Mouse (Mus musculus): ENCODE results near the gene Gm21915. TPM values are rescaled to one million over a fixed set of nuclear protein-coding genes. Genes with fewer than 3 reads are reported as not detected.

The Gm21915 gene
- total and polyA plus RNA-seq, 2 experiments from 2014 or later = not detected

DNA sequence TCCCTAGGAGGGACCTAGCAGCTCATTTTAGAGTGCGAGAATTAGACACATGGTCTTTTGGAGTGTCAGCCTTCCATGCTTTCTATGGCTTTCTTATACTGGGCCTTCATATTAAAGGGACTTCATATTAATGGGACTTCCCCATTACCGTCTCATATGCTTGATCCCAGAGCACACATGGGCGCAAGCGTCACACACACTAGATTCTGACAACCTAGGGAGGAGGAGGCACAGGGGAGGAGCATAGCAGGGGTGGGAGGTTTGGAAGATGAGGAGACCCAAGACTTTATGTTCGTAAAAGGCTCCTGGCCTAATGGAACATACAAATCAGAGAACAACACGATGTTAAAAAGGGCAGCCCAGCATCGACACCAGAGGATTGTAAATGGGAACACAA, 38.7 kb downstream of the Gm21915 start:
- H3K36me3 ChIP-seq (ENCODE audit: insufficient read depth) = no peaks in the 10 kb centered on the region
- no peaks in the 10 kb centered on the region for H3K27me3 ChIP-seq (ENCODE audit: insufficient read depth, low read length)
- H3K9ac ChIP-seq = no peak overlapping the region
- H3K4me2 ChIP-seq (ENCODE audit: low read depth) = no peak overlapping the region
- DNase-seq (no peak), ATAC-seq (peak; percentile 19; the same call in 1 of the 2 replicates)
- H3K4me1 ChIP-seq (ENCODE audit: insufficient read depth) = peaks cover 13% of the 10 kb centered on the region; the same call in 1 of the 2 replicates
- no peaks in the 10 kb centered on the region for H3K9me3 ChIP-seq (ENCODE audit: low read length)
- peak overlapping the region; percentile 60 for H3K27ac ChIP-seq (ENCODE audit: low read depth, low read length)
- no peak overlapping the region for H3K4me3 ChIP-seq (ENCODE audit: low read depth, low read length)
- no peak for TF ChIP-seq CTCF (IDR thresholded peaks at IDR 0.05; ENCODE audit: low read depth)
- 67% methylated on average over 7 of the region's 7 CpGs for WGBS

DNA sequence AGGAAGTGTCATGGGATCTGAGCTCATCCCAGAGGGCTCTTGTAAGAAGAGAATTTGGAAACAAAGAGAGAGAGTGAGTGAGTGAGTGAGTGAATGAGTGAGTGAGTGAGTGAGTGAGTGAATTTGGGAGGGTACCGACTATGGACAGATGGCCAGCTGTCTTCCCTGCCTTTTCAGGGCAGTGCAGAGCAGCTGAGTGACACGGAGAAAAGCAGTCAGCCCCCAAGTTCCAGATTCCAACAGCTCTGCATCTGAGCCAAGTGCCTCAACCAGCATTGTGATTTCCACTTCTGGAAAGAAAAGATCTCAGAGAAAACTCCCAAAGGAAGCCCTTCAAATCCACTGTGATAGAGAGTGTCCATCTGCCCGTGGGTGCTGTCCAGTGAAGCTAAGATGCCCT, 39.2 kb downstream of the Gm21915 start:
- peak; percentile 42 for ATAC-seq
- WGBS = 45% methylated on average over 3 of the region's 3 CpGs

DNA sequence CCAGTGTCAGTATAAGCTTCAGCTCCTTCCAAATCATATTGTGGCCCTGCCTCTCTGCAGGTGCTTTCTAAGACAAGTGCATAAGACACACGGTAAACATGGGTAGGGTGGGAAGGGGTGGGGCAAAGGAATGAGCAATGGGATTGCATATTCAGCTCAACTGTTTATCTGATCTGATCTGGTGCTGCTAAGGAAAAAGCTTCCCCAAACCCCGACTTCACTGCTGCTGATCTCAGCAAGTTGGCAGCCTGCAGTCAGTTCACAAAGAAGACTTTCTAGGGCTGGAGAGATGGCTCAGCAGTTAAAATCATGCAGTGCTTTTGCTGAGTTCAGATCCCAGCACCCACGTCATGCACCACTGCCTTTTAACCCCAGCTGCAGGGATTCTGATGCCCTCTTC, 39.6 kb downstream of the Gm21915 start:
- no peak for DNase-seq
- Histone ChIP-seq H3K4me3 (ENCODE audit: low read depth, low read length) (no peak overlapping the region), H3K27ac (ENCODE audit: low read depth, low read length) (peak overlapping the region; percentile 35; the same call in 1 of the 2 replicates), H3K9ac (no peak overlapping the region), H3K27me3 (ENCODE audit: insufficient read depth, low read length) (no peaks in the 10 kb centered on the region), H3K9me3 (ENCODE audit: low read length) (no peaks in the 10 kb centered on the region), H3K4me2 (ENCODE audit: low read depth) (no peak overlapping the region), H3K36me3 (ENCODE audit: insufficient read depth) (no peaks in the 10 kb centered on the region), H3K4me1 (ENCODE audit: insufficient read depth) (peaks cover 13% of the 10 kb centered on the region; the same call in 1 of the 2 replicates)
- TF ChIP-seq CTCF (IDR thresholded peaks at IDR 0.05; ENCODE audit: low read depth) = peak; percentile 22; the same call in 1 of the 2 replicates
- whole genome bisulfite sequencing = 35% methylated on average over 3 of the region's 3 CpGs
- peak; percentile 44 for ATAC-seq

More for the DNA sequence above, 39.2 kb downstream of the Gm21915 start:
- H3K9ac ChIP-seq = no peak overlapping the region
- no peaks in the 10 kb centered on the region for H3K27me3 ChIP-seq (ENCODE audit: insufficient read depth, low read length)
- no peak for DNase-seq
- H3K36me3 ChIP-seq (ENCODE audit: insufficient read depth) = no peaks in the 10 kb centered on the region
- H3K27ac ChIP-seq (ENCODE audit: low read depth, low read length) = peak overlapping the region; percentile 60
- no peak overlapping the region for H3K4me3 ChIP-seq (ENCODE audit: low read depth, low read length)
- H3K4me2 ChIP-seq (ENCODE audit: low read depth) = no peak overlapping the region
- no peaks in the 10 kb centered on the region for H3K9me3 ChIP-seq (ENCODE audit: low read length)
- no peak for TF ChIP-seq CTCF (IDR thresholded peaks at IDR 0.05; ENCODE audit: low read depth)
- H3K4me1 ChIP-seq (ENCODE audit: insufficient read depth) = peaks cover 13% of the 10 kb centered on the region; the same call in 1 of the 2 replicates

DNA sequence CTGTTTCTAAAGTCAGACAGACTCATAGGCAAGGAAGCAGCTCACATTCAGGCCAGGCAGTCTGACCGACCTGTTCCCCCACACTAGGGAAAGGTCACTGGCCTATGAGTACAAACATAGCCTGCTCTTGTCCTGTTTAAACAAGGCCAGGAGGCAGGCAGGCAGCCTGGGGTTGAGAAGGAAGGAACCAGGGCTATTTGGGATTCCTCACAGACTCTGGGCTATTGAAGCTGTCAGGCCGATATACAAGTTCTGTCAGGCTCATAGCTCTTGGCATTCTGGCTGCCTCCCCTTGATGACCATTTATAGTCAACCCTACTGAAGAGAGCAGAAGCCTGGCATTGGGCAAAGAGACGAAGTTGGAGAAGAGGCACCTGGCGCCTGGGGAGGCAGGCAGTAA, 41.2 kb downstream of the Gm21915 start:
- Histone ChIP-seq H3K9ac (no peak overlapping the region), H3K27ac (ENCODE audit: low read depth, low read length) (no peak overlapping the region), H3K27me3 (ENCODE audit: insufficient read depth, low read length) (no peaks in the 10 kb centered on the region), H3K4me2 (ENCODE audit: low read depth) (no peak overlapping the region), H3K9me3 (ENCODE audit: low read length) (no peaks in the 10 kb centered on the region), H3K4me3 (ENCODE audit: low read depth, low read length) (no peak overlapping the region), H3K4me1 (ENCODE audit: insufficient read depth) (peaks cover 13% of the 10 kb centered on the region; the same call in 1 of the 2 replicates), H3K36me3 (ENCODE audit: insufficient read depth) (no peaks in the 10 kb centered on the region)
- ATAC-seq = no peak
- DNase-seq = no peak
- WGBS = 77% methylated on average over 4 of the region's 4 CpGs
- no peak for TF ChIP-seq CTCF (IDR thresholded peaks at IDR 0.05; ENCODE audit: low read depth)

DNA sequence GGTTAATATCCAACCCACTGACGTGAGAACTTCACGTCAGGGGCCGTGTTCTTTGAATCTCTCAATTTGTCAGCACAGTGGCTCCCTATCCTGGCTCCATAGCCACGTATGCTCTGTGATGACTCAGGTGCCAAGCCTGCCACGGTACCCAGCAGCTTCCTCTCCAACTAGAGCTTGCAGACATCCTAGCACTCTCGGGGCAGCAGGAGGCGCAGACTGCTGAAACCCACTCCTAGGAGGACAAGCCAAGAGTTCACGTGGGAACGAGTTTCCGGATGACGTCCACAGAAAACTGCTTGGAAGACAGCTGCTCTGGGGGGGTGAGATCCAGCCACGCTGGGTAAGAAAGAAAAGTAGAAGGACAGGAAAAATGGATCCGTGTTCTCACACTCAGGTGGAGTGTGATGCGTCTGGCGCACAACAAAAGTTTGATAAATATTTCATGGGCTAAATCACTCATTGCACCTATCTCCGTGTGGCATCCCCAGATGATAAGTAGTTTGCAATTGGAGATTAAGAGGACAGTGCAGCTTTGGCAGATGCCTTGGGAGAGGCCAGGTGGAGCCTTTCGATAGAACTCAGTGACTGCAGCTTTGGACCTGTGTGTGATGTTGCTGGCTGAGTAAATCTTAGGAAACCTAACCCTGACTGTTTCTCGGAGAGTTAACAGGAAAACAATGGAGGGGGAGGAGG, 46.9 kb downstream of the Gm21915 start:
- Histone ChIP-seq H3K9me3 (ENCODE audit: low read length) (no peaks in the 10 kb centered on the region), H3K4me1 (ENCODE audit: insufficient read depth) (0 out of 2 replicates have a peak, but pooled peaks cover 4% of the 10 kb centered on the region), H3K4me2 (ENCODE audit: low read depth) (no peak overlapping the region), H3K27ac (ENCODE audit: low read depth, low read length) (no peak overlapping the region), H3K4me3 (ENCODE audit: low read depth, low read length) (no peak overlapping the region), H3K27me3 (ENCODE audit: insufficient read depth, low read length) (no peaks in the 10 kb centered on the region), H3K9ac (no peak overlapping the region), H3K36me3 (ENCODE audit: insufficient read depth) (no peaks in the 10 kb centered on the region)
- TF ChIP-seq CTCF (IDR thresholded peaks at IDR 0.05; ENCODE audit: low read depth) = no peak
- 72% methylated on average over 18 of the region's 18 CpGs for WGBS
- DNase-seq (no peak), ATAC-seq (peak; percentile 40)

DNA sequence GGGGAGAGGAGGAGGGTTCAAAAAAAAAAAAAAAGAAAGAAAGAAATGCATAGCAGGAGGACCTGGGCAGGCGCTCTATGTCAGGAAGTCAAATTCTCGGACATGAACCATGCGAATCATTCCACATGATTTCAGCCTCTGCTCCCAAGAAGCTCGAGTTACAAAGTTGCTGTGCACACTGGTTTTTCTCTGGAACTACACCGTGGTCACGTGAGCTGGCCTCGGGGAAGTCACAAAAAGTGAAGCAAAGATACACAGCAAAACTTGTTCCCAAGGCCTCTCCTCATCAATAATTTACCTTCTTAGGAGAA, 47.4 kb downstream of the Gm21915 start:
- H3K27me3 ChIP-seq (ENCODE audit: insufficient read depth, low read length) = no peaks in the 10 kb centered on the region
- ATAC-seq (no peak), DNase-seq (no peak)
- no peak overlapping the region for H3K4me3 ChIP-seq (ENCODE audit: low read depth, low read length)
- no peak overlapping the region for H3K4me2 ChIP-seq (ENCODE audit: low read depth)
- 42% methylated on average over 7 of the region's 7 CpGs for WGBS
- no peak for TF ChIP-seq CTCF (IDR thresholded peaks at IDR 0.05; ENCODE audit: low read depth)
- no peak overlapping the region for H3K27ac ChIP-seq (ENCODE audit: low read depth, low read length)
- no peaks in the 10 kb centered on the region for H3K36me3 ChIP-seq (ENCODE audit: insufficient read depth)
- 0 out of 2 replicates have a peak, but pooled peaks cover 4% of the 10 kb centered on the region for H3K4me1 ChIP-seq (ENCODE audit: insufficient read depth)
- no peak overlapping the region for H3K9ac ChIP-seq
- H3K9me3 ChIP-seq (ENCODE audit: low read length) = no peaks in the 10 kb centered on the region

Other genes starting within 250 kb of the Gm21915 start
- gene Gramd1b, start 139.2 kb upstream of the Gm21915 start, total RNA-seq (2014; rRNA removed) = 48.1 and 48.6 TPM in 2 replicates
- 12.5 and 18.0 TPM in 2 replicates for gene Gramd1b, start 139.2 kb upstream of the Gm21915 start, polyA plus RNA-seq (2015; fragmentation: Nextera tagmentation; extraction: Ambion mirVana)
- 68.5 and 75.4 TPM in 2 replicates for gene Clmp, start 15.3 kb downstream of the Gm21915 start, total RNA-seq (2014; rRNA removed)
- gene Clmp, start 15.3 kb downstream of the Gm21915 start, polyA plus RNA-seq (2015; fragmentation: Nextera tagmentation; extraction: Ambion mirVana) = 49.4 and 53.5 TPM in 2 replicates
- gene Hspa8, start 130.4 kb downstream of the Gm21915 start, total RNA-seq (2014; rRNA removed) = 3,364 and 4,241 TPM in 2 replicates
- 2,287 and 2,372 TPM in 2 replicates for gene Hspa8, start 130.4 kb downstream of the Gm21915 start, polyA plus RNA-seq (2015; fragmentation: Nextera tagmentation; extraction: Ambion mirVana)
- gene Bsx, start 203.5 kb downstream of the Gm21915 start, total RNA-seq (2014; rRNA removed) = 1.2 and 1.3 TPM in 2 replicates
- 0.40 and 1.0 TPM in 2 replicates for gene Bsx, start 203.5 kb downstream of the Gm21915 start, polyA plus RNA-seq (2015; fragmentation: Nextera tagmentation; extraction: Ambion mirVana)